Mouse (Mus musculus) left cerebral cortex, postnatal 4 days (tissue): Measurements from ENCODE around the gene Pias3. TPM values are rescaled to one million over a fixed set of nuclear protein-coding genes. Genes with fewer than 3 reads are reported as not detected.
A peak's percentile ranks its signal among the peaks of the same experiment; 100 is the strongest.
"Not testable (repeated sequence)": the region's sequence is repeated elsewhere in the genome, so short reads cannot be mapped to it uniquely, and the experiment has no call there.

Source experiments
- DNase-seq: peaks from one replicate; pipeline ENCODE4 v3.0.0-alpha.2; 2022
- intact Hi-C: fragments of 180-260 bp; cut with DNase I; formaldehyde crosslinking; loops from one replicate; pipeline ENCODE4 v1.15.1; 2025
- total RNA-seq, 2 experiments: library from RNA; stranded (reverse); gene quantifications; 2 replicates each; pipeline ENCODE4 v1.2.3; 2021

Pias3 gene
- total RNA-seq, result 10 to 100 TPM; 31.9 to 36.0 TPM

DNA sequence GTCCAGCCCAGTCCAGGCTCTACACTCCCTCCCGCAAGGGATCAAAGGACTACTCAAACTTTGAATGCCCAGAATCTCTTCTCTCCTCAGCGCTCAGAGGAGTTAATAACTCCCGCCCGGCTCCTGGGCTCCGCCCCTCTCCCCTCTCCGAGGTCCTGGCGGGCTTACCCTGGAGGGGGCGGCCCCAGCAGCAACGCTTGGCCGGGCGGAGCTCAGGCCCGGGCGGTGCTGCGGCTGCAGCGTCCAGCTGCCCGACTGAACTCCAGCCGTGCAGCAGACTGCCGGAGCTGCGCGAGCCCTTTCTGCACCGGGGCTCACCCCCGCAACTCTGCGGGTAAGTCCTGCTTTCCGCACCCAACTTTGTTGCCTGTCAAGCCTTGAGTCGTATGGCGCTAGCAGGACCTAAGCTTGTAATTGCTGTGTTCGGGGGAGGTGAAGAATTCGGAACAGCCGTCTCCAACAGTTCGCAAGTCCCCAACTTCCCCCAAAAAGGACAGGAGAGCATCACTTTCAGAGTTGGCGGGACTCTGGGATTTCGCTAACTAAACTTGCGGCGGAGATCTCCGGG lies at the start of gene Pias3:
Gene Pias3 (plus strand): TSS at position 187 of the 568 bp plus-strand sequence.
- intact Hi-C loops, result no loop called here
- peak; percentile 81 for DNase-seq

DNA sequence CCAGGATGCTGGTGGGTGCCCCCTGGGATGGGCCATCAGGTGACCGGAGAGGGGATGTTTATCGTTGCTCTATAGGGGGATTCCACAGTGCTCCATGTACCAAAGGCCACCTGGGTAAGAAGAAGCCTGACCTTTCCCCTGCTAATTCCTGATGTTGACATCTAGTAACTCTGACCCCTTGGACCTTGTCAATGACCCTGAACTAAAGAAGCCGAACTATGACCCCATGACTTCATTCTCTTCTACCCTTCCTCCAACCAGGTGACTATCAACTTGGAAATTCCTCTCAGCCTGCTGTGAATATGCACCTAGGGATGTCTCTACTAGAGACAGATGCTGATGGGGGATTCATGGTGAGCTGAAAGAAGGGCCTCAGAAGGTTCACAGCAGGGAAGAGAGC lies 48.8 kb upstream of the Pias3 start:
- intact Hi-C loops, result no loop called here
- no peak for DNase-seq

DNA sequence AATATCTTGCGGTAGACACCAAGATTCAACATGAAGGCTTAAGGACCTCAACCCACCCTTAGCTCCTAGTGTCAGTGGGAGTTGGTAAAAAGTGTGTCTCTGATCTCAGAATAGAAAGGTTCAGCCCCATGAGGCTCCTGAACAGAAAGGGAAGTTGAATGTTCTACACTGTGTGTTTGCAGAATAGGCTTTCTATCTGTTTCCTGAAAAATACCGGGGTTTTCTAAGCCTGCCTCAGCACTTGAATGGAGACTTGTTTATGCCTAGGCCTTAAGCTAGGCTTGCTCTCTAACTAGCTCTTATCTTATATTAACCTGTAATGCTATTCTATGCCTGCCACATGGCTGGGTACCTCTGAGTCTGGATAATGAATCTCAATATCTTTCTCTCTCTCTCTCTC lies 35.3 kb upstream of the Pias3 start:
- intact Hi-C loops, result no loop called here
- DNase-seq, result no peak

DNA sequence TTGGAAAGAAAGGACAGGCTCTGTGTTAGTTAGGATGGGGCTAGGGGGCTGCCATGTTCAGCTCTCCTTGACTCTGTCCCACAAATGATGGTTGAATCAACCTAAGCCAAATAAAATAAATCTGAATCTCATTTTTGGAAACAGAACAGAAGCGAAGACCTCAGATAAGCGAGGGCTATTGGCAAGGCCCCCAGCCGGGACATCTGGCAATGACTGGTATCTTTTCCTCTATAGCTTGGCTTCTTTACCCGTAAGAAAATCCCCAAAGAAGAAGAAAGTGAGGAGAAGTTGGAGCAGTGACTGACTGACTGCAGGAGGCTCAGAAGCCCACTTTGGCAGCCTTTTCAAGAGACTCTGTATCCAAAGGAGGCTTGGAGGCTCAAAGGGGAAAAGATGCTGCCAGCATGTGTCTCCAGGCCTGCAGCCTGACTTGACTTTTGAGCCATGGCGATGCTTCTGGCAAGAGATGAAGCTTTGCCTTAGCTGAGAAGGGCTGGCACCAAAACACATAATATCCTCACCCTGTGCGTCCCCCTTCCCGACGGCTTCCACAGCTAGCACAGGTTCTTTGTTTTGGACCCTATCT lies 33.4 kb upstream of the Pias3 start:
- intact Hi-C loops, result no loop called here

DNA sequence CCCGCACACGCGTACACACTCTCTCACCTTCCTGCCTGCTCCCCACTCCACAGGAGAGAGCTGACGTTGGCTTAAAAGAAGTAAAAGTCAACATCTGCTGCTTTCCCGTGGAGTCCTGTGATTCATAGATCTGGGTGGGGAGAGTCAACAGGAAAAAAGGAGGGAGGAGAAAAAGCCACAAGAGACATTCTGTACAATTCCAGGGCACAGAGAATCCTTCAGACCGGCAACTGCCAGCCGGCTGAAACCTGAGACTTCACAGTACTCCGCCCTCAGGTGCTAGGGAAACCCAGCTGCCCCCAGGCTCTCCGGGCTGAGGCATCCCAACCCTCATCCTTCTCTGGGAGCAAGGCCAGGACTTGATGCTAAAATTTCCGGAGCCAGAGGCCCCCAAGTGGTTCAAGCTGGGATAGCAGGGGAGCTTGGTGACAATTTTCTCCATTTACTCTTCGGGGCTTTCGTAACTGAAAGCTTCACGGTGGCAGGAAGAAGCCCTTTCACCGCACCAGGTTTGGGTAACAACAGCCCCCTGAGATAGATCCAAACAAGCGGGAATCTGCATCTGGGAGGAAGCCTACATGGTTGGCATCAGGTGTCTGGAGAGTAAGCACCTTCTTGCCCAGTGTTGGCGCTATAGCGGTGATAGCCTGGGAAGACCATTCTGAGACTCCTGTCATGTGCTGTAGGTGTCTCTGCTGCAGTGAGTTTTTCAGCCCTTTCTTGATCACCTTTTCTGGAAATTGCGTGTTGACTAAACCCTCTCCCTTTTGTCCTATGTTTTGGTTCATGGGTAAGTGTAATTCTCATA lies 32.5 kb upstream of the Pias3 start:
- peak; percentile 87 for DNase-seq
- intact Hi-C loops, result no loop called here

More for the DNA sequence above, 33.4 kb upstream of the Pias3 start:
- DNase-seq, result no peak

DNA sequence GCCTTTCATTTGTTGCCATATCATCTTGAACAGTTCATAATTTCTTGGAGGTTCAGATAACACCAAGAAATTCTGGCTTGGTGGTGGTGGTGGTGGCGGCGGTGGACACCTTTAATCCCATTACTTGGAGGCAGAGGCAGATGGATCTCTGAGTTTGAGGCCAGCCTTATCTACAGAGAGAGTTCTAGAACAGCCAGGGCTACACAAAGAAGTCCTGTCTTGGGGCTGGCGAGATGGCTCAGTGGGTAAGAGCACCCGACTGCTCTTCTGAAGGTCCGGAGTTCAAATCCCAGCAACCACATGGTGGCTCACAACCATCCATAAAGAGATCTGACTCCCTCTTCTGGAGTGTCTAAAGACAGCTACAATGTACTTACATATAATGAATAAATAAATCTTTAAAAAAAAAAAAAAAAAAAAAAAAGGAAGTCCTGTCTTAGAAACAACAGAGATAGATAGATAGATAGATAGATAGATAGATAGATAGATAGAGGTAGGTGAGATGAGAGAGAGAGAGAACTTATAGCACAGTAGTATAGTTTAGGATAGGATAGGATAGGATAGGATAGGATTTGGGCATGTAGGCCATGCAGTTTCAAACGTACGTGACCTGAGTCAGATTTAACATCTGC lies 30.3 kb upstream of the Pias3 start:
- intact Hi-C loops, DNase-seq: not testable (repeated sequence)

DNA sequence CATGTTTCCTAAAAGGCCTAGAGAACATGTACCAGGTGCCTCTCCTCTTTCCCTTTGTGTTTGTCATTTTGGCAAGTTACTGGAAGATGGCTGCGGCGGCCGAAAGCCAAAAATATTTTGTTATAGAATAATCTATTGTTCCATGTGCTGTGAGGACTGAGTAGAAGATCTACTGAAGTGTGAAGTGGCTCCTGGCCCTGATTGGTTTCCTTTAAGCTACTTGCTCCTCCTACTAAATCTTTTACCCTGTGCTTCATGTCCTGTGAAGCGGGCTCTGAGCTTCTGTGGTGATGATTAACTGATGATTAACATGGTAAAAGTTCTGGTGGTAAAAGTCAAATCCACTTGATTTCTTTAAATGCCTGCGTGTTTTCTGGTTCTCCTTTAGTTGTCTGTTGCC lies 29.3 kb upstream of the Pias3 start:
- intact Hi-C loops, result no loop called here
- DNase-seq, result no peak

DNA sequence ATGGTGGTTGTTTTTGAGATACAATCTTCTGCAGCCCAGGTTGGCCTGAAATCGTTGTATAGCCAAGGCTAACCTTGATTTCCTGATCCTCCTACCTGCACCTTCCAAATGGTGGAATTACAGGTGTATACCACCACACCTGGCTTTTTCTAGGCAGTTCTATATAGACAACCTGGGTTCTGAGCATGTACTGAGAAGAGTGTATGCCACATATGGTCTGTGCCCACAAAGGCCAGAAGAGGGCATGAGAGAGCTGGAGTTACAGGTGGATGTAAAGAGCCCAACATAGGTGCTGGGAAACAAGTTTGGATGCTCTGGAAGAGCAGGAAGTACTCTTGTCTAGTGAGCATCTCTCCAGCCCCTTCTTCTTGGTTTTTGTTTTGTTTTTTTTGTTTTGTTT lies 28.9 kb upstream of the Pias3 start:
- intact Hi-C loops, result no loop called here
- DNase-seq, result no peak

DNA sequence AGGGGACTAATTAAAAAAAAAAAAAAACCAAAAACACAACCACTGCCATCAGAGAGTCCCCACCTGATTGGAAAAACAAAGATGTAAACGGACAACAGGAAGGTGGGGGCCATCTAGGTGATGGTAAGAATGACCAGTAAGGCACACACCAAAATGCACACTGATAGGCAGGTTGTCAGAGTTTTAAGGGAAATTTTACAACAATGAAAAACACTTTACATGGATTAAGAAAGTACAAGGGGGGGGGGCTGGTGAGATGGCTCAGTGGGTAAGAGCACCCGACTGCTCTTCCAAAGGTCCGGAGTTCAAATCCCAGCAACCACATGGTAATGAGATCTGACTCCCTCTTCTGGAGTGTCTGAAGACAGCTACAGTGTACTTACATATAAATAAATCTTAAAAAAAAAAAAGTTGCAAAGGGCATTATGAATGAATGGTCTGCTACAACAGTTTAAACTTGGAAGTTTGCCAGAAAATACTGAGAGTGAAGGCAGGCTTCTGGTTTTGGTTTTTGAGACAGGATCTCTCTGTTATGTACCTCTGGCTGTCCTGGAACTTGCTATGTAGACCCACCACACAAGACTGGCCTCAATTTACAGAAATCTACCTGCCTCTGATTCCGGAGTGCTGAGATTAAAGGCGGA lies 27.6 kb upstream of the Pias3 start:
- intact Hi-C loops, result no loop called here
- DNase-seq, result no peak

DNA sequence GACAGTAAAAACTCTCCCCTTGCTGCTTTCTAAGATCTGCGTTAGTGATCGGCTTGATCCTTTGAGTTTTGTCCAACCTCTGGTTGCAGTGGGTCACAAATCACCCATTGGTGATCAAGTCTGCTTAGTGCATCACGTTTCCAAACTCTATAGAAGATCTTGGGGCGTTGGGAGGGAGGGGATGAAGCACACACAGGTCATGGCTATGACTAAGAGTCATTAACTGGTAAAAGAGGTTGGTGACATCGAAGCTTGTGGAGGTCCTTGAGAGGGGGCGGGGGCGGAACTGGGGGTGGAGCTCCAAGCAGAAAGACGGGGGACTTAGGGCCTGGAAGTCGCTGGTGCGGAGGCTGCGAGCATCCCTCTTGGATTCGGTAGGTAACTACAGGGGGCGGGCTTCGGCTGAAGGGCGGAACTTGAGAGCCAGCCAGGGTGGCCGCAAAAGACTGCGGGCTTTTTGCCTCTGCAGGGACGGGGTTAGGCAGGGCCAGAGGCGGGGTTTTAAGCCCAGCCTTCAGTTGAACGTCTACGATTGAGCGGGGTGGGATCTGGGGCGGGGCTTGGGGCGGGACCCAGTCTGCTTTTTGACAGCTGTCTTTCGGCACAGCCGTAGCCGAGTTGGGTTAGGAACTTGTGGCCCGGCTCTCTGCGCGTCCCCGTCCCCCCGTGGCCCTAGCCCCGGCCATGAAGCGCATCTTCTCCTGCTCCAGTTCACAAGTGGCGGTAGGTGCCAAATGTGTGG lies 26.3 kb upstream of the Pias3 start, which contains the start of gene Ankrd35:
Gene Ankrd35 (plus strand): TSS at position 405 of the 742 bp plus-strand sequence.
- intact Hi-C loops, result no loop called here
- DNase-seq, result peak; percentile 77

DNA sequence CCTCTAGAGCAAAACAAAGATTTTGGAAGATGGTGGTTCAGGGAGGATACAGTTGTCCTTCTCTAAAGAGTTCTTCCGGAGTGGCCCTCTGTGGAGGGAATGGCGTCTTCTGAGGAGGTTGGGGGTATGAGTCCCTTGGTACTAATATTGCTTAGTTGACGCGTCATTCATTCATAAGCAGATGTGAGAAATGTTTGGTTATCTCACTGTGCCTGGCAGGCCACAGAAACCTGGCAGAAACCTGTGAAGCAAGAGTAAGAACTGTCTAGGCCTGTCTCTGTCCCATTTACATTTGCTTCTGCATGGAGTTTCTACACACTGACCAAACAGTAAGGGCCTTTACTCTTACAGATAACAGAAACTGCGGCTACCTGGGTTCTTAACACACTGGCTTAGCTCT lies 24.7 kb upstream of the Pias3 start:
- intact Hi-C loops, result no loop called here
- DNase-seq, result no peak

DNA sequence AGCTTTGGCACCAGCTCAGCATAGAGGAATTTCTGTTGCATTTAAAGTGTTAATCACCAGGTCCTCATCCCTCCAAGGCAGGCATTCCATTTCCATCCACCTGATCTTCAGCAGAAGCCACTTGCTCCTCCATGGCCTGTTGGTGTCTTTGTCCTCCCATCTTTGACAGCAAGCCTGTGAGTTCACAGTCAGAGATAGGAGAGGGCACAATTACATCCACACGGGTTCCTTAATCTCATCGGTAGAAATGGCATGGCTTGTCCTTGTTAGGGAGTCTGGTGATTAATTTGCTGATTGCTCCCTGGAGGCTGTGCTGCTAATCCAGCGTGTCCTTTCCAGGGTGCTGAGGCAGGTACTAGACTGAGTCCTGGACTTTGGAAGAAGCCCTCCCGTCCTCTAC lies 22.7 kb upstream of the Pias3 start:
- DNase-seq, result no peak
- intact Hi-C loops, result no loop called here

DNA sequence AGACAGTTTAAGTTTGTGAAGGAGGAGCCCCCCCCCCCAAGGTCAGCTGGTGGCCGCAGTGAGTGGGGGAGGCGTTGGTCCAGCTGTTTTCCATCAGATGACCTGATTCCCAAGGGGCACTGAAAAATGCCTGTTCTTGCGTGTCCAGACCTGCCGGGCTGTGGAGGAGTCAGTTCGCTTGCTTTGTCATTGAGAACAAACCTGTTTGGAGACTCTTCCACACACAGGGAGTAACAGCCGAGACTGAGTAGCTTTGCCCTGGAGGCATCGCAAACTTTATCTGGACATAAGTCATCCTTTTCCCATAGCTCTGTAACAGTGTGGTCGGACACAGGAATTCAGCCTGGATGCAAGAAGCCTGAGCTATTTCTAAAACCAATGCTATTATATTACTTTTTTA lies 21.7 kb upstream of the Pias3 start:
- no peak for DNase-seq
- intact Hi-C loops, result no loop called here

DNA sequence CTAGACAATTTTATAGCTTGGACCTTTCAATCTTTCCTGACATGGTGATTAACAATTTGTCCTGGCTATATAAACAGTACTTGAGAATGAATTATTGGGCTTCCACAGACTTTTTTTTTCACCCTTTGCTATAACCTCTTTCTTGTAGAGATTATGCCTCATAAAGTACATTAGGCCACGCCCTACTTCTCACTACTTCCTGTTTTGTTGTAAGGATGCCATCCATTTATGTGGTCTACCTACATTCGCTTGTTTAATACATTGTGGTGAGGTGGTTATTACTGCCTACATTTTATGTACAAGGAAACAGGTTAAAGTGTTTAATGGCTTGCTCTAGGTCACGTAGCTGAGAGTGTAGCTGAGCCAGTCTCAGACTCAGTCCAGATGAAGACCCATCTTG lies 21.0 kb upstream of the Pias3 start:
- no peak for DNase-seq
- intact Hi-C loops, result no loop called here

DNA sequence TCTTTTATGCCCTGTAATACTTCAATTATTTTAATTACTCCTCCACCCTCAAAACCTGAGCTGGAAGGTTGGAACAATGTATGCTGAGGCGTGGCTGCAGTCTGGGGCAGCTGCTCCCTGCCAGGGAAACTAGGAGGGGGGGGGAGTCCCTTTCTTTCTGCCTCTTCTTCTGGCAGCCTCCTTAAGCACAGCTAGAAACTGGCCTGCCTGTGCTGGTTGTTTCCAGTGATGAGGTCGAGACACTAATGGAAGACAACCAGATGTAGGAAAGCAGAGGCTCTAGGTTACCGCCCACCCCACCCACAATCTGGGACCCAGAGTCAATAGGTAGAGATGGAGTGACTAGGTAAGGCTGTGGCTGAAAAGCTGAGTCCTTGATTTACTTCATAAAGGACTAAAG lies 20.5 kb upstream of the Pias3 start:
- intact Hi-C loops, result no loop called here
- DNase-seq, result no peak

DNA sequence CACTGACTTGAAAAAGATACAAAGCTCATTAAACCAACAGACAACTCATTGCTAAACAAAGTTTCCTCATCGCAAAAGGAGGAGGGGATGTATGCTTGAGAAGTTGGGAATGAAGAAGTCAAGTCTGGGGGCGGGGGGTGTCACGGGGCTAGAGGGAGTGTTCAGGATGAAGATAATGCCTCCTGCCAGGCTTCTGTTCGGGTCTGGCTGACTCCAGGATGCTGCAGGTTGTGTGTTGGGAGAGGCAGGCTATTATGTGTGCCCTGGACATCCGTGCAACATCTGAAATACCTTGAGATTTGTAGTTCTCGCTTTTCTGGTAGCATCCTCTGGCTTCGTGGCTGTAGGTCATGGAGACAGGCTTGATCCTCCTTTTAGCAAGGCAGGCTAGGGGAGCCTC lies 17.7 kb upstream of the Pias3 start:
- no peak for DNase-seq
- intact Hi-C loops, result no loop called here

DNA sequence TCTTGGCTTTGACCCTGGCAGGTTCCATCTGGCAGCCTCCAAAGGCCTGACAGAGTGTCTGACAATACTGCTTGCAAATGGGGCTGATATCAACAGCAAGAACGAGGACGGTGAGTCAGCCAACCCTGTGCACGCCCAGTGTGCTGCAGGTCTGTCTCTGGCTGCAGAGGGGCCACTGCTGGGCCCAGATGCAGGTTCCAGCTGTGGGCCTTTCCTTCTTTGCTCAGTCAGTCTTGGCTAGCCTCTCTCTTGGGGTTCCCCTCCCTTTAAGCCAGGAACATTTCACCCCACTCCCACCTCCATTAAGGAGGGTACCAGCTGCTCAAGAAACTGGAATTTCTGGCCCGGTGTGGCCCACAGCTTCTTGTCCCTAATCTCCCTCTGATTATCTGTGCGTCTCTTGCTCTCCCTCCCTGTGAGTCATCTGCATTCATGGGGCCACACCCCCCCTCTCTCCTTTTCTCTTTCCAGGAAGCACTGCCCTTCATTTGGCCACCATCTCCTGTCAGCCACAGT lies 17.0 kb upstream of the Pias3 start:
- intact Hi-C loops, result no loop called here
- no peak for DNase-seq

DNA sequence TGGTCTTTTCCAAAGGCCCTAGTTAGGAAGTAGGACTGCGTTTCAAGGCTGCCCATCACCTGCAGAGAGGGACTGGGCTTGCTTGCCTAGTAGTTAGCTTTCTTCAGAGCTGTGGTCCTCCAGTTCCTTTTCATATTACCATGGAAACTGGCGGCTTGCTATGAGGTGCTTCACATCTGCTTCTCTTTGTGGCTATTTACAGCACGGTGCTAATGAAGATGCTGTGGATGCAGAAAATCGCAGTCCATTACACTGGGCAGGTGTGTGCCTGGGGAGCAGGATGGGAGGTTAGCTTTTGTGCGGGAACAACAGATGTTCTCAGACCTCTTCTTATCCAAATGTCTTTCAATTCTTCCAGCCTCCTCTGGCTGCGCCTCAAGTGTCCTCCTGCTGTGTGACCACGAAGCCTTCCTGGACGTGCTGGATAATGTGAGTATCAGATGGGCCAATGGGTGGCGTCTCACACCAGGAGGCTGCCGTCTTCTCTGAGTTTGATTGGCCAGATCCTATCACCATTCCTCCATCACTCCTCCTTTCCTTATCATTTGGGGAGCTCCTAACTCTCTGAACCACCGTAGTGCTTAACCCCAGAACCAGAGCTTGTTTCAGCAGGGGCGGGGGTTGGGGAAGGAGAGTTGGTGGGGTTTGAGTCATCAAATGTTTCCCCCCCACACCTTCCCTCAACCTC lies 15.8 kb upstream of the Pias3 start:
- no peak for DNase-seq
- intact Hi-C loops, result no loop called here

DNA sequence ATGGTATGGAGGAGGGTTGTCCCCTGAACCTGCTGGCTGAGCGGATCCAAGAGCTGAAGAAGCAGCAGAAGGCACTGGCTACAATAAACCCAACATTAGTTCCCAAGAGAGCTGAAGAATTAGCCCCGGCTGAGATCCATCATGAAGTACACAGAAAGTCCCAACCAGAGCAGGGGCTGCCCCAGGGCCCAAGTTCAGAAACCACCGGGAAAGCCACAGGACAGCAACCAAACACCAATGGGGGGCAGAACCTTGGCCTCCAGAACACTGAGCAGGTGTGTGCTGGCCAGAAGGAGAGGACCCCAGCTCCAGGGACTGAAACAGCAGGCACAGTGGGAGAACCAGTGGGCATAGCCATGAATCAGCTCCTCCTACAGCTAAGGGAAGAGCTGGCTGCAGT lies 12.7 kb upstream of the Pias3 start:
- intact Hi-C loops, result no loop called here
- no peak for DNase-seq
